Mouse (Mus musculus): ENCODE measurements at regions not wholly inside any gene's neighbourhood (a gene's known extent, or its start where the extent isn't known, plus 50 kb on each side); places are given as distances from the start of the nearest gene placed in this dataset.
"Not testable (repeated sequence)": the region's sequence is repeated elsewhere in the genome, so short reads cannot be mapped to it uniquely, and the experiment has no call there.

DNA sequence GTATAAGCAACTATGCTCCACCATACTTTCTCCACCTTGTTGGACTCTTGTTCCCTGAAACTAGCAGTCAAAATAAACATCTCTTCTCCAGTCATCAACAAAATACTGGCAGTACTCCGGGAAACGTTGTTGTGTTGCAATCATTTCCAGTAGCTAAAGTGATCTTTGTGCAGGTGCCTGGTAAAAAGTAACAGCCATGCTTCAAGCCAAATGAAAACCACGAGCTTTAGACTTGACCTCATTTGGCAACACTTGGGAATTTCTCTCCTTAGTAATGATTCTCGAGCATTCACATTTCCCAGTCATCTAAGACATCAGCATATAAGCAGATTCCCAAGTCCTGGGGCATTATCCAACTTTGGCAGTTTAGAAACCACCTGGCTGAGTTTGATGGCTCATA is 133.8 kb upstream of the Slc13a1 start:
- 73% methylated on average over 4 of the region's 4 CpGs for WGBS
- Histone ChIP-seq H3K4me2 (replicated peaks; ENCODE audit: low read depth, low read length) (no peak overlapping the region), H3K27ac (ENCODE audit: low read length) (no peak overlapping the region)

DNA sequence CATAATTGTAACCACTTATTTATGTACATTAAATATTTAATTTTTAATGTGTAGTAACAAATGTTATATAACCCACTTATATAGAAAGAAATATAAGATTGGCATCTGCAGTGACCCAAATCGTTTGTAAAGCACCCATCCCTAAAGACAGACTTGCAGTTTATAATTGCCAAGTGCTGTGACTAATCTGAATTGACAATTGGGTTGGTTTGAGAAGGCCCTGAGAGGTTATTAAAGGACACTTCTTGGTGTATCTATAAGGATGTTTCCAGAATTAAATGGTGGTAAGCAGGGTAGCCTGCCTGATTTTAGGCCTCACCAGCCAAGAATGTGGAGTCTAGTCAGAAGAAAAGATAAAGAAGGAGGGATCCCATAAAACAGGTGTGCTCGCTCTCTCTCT is 133.3 kb upstream of the Slc13a1 start:
- WGBS, result 80% methylated on average over 2 of the region's 2 CpGs
- H3K27ac ChIP-seq (ENCODE audit: low read length), result no peak overlapping the region

More for the DNA sequence above, 133.8 kb upstream of the Slc13a1 start:
- H3K36me3 ChIP-seq (ENCODE audit: control insufficient read depth, insufficient read depth, low read length), result no peaks in the 10 kb centered on the region
- H3K4me3 ChIP-seq (ENCODE audit: low read depth, low read length), result no peak overlapping the region
- no peak for ATAC-seq (ENCODE audit: insufficient number of reproducible peaks, insufficient read depth, low FRiP score, low read depth)
- H3K27me3 ChIP-seq (ENCODE audit: control insufficient read depth, insufficient read depth, low read length), result no peaks in the 10 kb centered on the region
- H3K9me3 ChIP-seq (ENCODE audit: control insufficient read depth, low read depth, low read length), result no peaks in the 10 kb centered on the region
- H3K9ac ChIP-seq (replicated peaks; ENCODE audit: low read depth, low read length), result no peak overlapping the region
- no peaks in the 10 kb centered on the region for H3K4me1 ChIP-seq (ENCODE audit: control insufficient read depth, insufficient read depth, low read length)

DNA sequence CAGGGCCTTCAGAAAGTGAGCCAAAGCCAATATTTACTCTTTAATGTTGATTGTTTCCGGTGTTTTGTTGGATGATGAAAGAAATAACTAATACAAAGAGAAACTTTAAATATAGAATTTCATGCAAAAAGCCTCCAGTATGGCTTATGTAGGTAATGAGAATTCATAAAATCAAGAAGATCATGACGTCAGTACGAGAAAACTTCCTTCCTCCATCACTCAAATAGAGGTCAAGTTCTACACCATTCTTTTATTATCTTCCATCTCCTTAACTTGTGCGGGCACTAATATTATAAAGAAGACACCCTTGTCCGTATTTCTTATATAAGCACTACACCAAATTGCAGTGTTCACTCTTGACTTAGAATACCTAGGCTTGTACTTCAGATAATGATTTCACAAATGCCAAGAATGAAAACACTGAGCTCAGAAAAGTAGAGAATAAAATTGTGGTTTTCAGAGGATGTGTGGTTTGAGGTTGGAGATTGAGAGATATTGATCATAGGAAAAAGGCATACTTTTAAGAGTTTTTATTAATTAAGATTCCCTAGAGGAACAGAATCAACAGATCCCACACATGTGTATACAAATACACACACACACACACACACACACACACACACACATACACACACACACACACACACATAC is 130.8 kb upstream of the Slc13a1 start:
- WGBS, result 87% methylated on average over 5 of the region's 5 CpGs
- Histone ChIP-seq H3K27me3 (ENCODE audit: control insufficient read depth, insufficient read depth, low read length) (no peaks in the 10 kb centered on the region), H3K4me1 (ENCODE audit: control insufficient read depth, insufficient read depth, low read length) (no peaks in the 10 kb centered on the region), H3K36me3 (ENCODE audit: control insufficient read depth, insufficient read depth, low read length) (no peaks in the 10 kb centered on the region), H3K4me2 (replicated peaks; ENCODE audit: low read depth, low read length) (no peak overlapping the region), H3K27ac (ENCODE audit: low read length) (no peak overlapping the region), H3K9ac (replicated peaks; ENCODE audit: low read depth, low read length) (no peak overlapping the region), H3K4me3 (ENCODE audit: low read depth, low read length) (no peak overlapping the region), H3K9me3 (ENCODE audit: control insufficient read depth, low read depth, low read length) (no peaks in the 10 kb centered on the region)
- no peak for ATAC-seq (ENCODE audit: insufficient number of reproducible peaks, insufficient read depth, low FRiP score, low read depth)

More for the DNA sequence above, 133.3 kb upstream of the Slc13a1 start:
- Histone ChIP-seq H3K27me3 (ENCODE audit: control insufficient read depth, insufficient read depth, low read length) (no peaks in the 10 kb centered on the region), H3K4me3 (ENCODE audit: low read depth, low read length) (no peak overlapping the region), H3K9ac (replicated peaks; ENCODE audit: low read depth, low read length) (no peak overlapping the region), H3K36me3 (ENCODE audit: control insufficient read depth, insufficient read depth, low read length) (no peaks in the 10 kb centered on the region), H3K9me3 (ENCODE audit: control insufficient read depth, low read depth, low read length) (no peaks in the 10 kb centered on the region), H3K4me2 (replicated peaks; ENCODE audit: low read depth, low read length) (no peak overlapping the region), H3K4me1 (ENCODE audit: control insufficient read depth, insufficient read depth, low read length) (no peaks in the 10 kb centered on the region)
- ATAC-seq (ENCODE audit: insufficient number of reproducible peaks, insufficient read depth, low FRiP score, low read depth), result no peak

- H3K4me1 ChIP-seq (ENCODE audit: control insufficient read depth, insufficient read depth, low read length); H3K27me3 ChIP-seq (ENCODE audit: control insufficient read depth, insufficient read depth, low read length); ATAC-seq (ENCODE audit: insufficient number of reproducible peaks, insufficient read depth, low FRiP score, low read depth); H3K9ac ChIP-seq (replicated peaks; ENCODE audit: low read depth, low read length); H3K9me3 ChIP-seq (ENCODE audit: control insufficient read depth, low read depth, low read length); H3K27ac ChIP-seq (ENCODE audit: low read length); H3K36me3 ChIP-seq (ENCODE audit: control insufficient read depth, insufficient read depth, low read length); H3K4me2 ChIP-seq (replicated peaks; ENCODE audit: low read depth, low read length); H3K4me3 ChIP-seq (ENCODE audit: low read depth, low read length): not testable (repeated sequence)
- WGBS, result 80% methylated on average over 2 of the region's 2 CpGs
Measured at GRCm38 (mm10) chr6:24288757-24289156, 120.9 kb upstream of the Slc13a1 start.

DNA sequence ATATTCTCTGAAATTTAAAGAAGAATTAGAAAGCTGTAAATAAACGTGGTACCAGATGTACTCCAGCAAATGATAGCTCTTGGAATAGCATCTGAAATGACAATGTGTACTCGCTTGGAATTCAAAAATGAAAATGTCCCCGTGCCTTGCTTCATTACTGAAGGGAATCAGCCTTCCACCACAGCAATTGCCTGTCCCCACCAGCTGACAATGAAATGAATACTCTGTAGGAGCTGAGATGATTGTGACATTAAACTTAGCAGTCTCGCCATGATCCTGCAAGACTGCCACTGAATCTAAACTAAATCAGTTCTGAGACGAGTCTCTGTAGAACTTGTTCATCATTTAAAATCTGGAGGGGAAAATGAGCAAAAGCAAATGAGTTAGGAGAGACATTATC is 104.9 kb upstream of the Slc13a1 start:
- Histone ChIP-seq H3K4me2 (replicated peaks; ENCODE audit: low read depth, low read length) (no peak overlapping the region), H3K9ac (replicated peaks; ENCODE audit: low read depth, low read length) (no peak overlapping the region), H3K27me3 (ENCODE audit: control insufficient read depth, insufficient read depth, low read length) (no peaks in the 10 kb centered on the region), H3K4me1 (ENCODE audit: control insufficient read depth, insufficient read depth, low read length) (no peaks in the 10 kb centered on the region), H3K36me3 (ENCODE audit: control insufficient read depth, insufficient read depth, low read length) (no peaks in the 10 kb centered on the region), H3K4me3 (ENCODE audit: low read depth, low read length) (no peak overlapping the region), H3K9me3 (ENCODE audit: control insufficient read depth, low read depth, low read length) (no peaks in the 10 kb centered on the region), H3K27ac (ENCODE audit: low read length) (no peak overlapping the region)
- no peak for ATAC-seq (ENCODE audit: insufficient number of reproducible peaks, insufficient read depth, low FRiP score, low read depth)
- WGBS, result 79% methylated on average over 5 of the region's 5 CpGs

DNA sequence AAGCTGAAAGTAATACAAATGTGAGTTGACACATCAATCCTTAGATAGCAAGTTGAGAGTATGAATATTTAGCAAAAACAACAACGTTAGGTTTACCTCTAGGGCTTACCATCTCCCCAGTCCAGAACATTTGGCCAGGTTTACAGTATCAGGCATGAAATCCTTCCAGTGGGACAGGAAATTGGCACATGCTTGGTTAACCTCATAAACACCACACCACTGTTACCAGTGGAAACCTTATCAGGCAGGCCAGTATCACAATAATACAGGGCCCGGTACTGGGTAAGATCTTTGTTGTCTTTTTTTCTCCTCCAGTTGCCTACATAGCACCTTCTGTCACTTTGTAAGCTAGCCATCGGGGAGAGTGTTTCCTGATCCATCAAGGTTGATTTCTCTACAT is 101.7 kb upstream of the Slc13a1 start:
- Histone ChIP-seq H3K4me3 (ENCODE audit: low read depth, low read length) (no peak overlapping the region), H3K27me3 (ENCODE audit: control insufficient read depth, insufficient read depth, low read length) (no peaks in the 10 kb centered on the region), H3K4me1 (ENCODE audit: control insufficient read depth, insufficient read depth, low read length) (no peaks in the 10 kb centered on the region), H3K4me2 (replicated peaks; ENCODE audit: low read depth, low read length) (no peak overlapping the region), H3K27ac (ENCODE audit: low read length) (no peak overlapping the region), H3K9ac (replicated peaks; ENCODE audit: low read depth, low read length) (no peak overlapping the region), H3K9me3 (ENCODE audit: control insufficient read depth, low read depth, low read length) (no peaks in the 10 kb centered on the region), H3K36me3 (ENCODE audit: control insufficient read depth, insufficient read depth, low read length) (no peaks in the 10 kb centered on the region)
- WGBS, result 82% methylated on average over 3 of the region's 3 CpGs
- no peak for ATAC-seq (ENCODE audit: insufficient number of reproducible peaks, insufficient read depth, low FRiP score, low read depth)

DNA sequence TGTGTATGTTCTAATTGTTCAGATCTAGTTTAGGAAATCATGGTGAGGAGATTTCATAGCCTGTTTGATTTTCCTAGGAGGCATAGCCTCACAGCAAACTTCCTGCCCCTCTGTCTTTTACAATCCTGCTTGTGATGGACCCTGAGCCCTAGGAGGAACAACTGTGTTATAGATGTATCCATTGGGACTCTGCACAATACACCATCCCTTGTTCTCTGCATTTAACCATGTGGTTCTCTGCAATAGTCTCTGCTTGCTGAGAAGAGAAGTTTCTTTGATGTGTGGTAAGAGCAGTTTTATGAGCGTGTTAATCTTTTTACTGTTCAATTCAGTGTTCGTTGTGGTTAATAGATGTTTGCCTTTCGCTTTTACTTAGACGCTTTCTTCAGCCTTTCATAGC is 95.9 kb upstream of the Slc13a1 start:
- Histone ChIP-seq H3K27ac (ENCODE audit: low read length) (no peak overlapping the region), H3K4me2 (replicated peaks; ENCODE audit: low read depth, low read length) (no peak overlapping the region), H3K4me3 (ENCODE audit: low read depth, low read length) (no peak overlapping the region), H3K9me3 (ENCODE audit: control insufficient read depth, low read depth, low read length) (no peaks in the 10 kb centered on the region), H3K4me1 (ENCODE audit: control insufficient read depth, insufficient read depth, low read length) (no peaks in the 10 kb centered on the region), H3K9ac (replicated peaks; ENCODE audit: low read depth, low read length) (no peak overlapping the region), H3K27me3 (ENCODE audit: control insufficient read depth, insufficient read depth, low read length) (no peaks in the 10 kb centered on the region), H3K36me3 (ENCODE audit: control insufficient read depth, insufficient read depth, low read length) (no peaks in the 10 kb centered on the region)
- no peak for ATAC-seq (ENCODE audit: insufficient number of reproducible peaks, insufficient read depth, low FRiP score, low read depth)
- WGBS, result 81% methylated on average over 4 of the region's 4 CpGs

GRCm38 (mm10) chr6:24262578-24262977 is 94.7 kb upstream of the Slc13a1 start:
- 69% methylated on average over 5 of the region's 5 CpGs for WGBS
- Histone ChIP-seq H3K9ac (replicated peaks; ENCODE audit: low read depth, low read length) (no peak overlapping the region), H3K9me3 (ENCODE audit: control insufficient read depth, low read depth, low read length) (no peaks in the 10 kb centered on the region), H3K4me3 (ENCODE audit: low read depth, low read length) (no peak overlapping the region), H3K36me3 (ENCODE audit: control insufficient read depth, insufficient read depth, low read length) (no peaks in the 10 kb centered on the region), H3K27me3 (ENCODE audit: control insufficient read depth, insufficient read depth, low read length) (no peaks in the 10 kb centered on the region), H3K4me2 (replicated peaks; ENCODE audit: low read depth, low read length) (no peak overlapping the region), H3K4me1 (ENCODE audit: control insufficient read depth, insufficient read depth, low read length) (no peaks in the 10 kb centered on the region), H3K27ac (ENCODE audit: low read length) (no peak overlapping the region)
- peak; percentile 42; the same call in 1 of the 2 replicates for ATAC-seq (ENCODE audit: insufficient number of reproducible peaks, insufficient read depth, low FRiP score, low read depth)

DNA sequence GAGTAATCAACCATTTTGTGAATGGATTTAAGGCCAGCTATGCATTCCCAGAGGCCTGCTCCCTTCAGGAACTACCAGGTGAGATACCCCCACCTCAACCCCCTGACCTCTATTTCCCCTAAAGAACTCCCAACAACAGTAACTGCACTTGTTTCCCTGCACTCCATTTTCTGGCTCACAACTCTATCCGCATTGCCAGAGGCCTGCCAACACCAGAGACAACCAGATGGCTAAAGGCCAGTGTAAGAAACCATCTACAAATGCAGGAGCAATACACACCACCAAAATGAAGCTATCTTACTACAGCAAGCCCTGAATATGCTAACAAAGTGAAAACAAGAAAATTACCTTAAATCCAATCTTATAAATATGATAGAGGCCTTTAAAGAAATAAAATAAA is 77.7 kb upstream of the Slc13a1 start:
- Histone ChIP-seq H3K4me2 (replicated peaks; ENCODE audit: low read depth, low read length) (no peak overlapping the region), H3K27ac (ENCODE audit: low read length) (no peak overlapping the region), H3K4me3 (ENCODE audit: low read depth, low read length) (no peak overlapping the region), H3K9ac (replicated peaks; ENCODE audit: low read depth, low read length) (no peak overlapping the region), H3K36me3 (ENCODE audit: control insufficient read depth, insufficient read depth, low read length) (no peaks in the 10 kb centered on the region), H3K27me3 (ENCODE audit: control insufficient read depth, insufficient read depth, low read length) (no peaks in the 10 kb centered on the region), H3K9me3 (ENCODE audit: control insufficient read depth, low read depth, low read length) (no peaks in the 10 kb centered on the region), H3K4me1 (ENCODE audit: control insufficient read depth, insufficient read depth, low read length) (no peaks in the 10 kb centered on the region)
- whole genome bisulfite sequencing, result 84% methylated on average over 1 of the region's 1 CpGs
- no peak for ATAC-seq (ENCODE audit: insufficient number of reproducible peaks, insufficient read depth, low FRiP score, low read depth)

Measured in stomach, embryonic 14.5 days (tissue).